8 mouse cellular contexts compared by ENCODE assay signal in the genomic region with DNA sequence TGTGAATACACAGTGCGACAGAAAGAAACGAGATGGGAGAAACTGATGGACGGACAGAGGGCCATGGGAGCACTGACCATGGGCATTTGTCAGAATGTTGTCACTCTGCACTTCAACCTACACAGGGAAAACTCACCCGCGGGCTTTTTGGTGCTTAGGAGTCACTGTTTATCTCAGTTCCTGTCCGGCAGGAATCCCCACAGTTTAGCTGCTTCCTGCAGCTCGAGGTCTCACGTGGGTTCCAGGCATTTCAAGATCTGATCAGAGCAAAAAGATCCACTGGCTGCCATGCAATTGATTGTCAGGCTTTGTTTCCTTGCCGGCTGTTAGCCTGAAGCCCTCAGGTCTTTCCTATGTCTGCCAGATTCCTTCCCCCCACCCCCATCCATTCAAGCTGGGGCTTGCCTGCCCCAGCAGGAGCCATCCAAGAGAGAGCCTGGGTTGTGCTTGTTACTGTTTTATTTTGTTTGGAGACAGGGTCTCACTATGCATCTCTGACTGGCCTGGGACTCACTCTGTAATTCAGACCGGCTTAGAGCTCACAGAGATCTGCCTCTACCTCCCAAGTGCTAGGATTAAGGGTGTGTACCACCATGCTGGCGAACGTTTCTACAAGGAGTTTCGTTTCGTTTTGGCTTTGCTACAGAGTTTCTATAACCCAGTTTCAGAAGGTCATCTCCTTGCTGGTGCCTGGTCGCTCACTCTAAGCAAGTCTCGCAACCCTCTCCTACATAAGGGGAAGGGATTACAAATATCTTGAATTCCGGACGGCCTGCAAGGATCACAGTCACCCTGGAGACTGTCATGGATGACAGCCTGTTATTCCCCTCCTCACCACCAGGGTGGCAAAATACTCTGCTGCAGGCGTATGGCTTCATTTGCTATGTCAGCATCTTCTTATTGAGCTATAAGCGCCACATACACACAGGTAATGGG. TPM values are rescaled to one million over a fixed set of nuclear protein-coding genes. Genes with fewer than 3 reads are reported as not detected.
DNase-seq lines count a peak whose midpoint lies in the region; ATAC-seq and TF ChIP-seq lines count a peak whose summit lies in the region.

No protein-coding gene starts in this region.

- H3K9ac ChIP-seq in hindbrain, embryonic 12.5 days: no peak overlapping the region; the same call in 1 of the 2 replicates
- H3K9ac ChIP-seq in liver, embryonic 14.5 days (replicated peaks): no peak overlapping the region; the same call in 1 of the 2 replicates

- 34% methylated on average over 20 of the region's 20 CpGs for WGBS in hindbrain, embryonic 12.5 days
- WGBS in liver, embryonic 14.5 days (ENCODE audit: insufficient replicate concordance): 29% methylated on average over 20 of the region's 20 CpGs

- H3K27me3 ChIP-seq in hindbrain, embryonic 12.5 days: no peaks in the 10 kb centered on the region
- no peaks in the 10 kb centered on the region for H3K27me3 ChIP-seq in liver, embryonic 14.5 days (ENCODE audit: control insufficient read depth, insufficient read depth, low read length)

- H3K4me1 ChIP-seq in hindbrain, embryonic 12.5 days: peaks cover 5% of the 10 kb centered on the region
- H3K4me1 ChIP-seq in liver, embryonic 14.5 days (replicated peaks; ENCODE audit: control insufficient read depth in 2 of 2, insufficient read depth in 2 of 2, low read length in 1 of 2): peaks cover 0 to 12% of the 10 kb centered on the region in 2 experiments; a peak in 2 of 4 replicates

- no peak for TF ChIP-seq EP300 in liver, embryonic 14.5 days (IDR thresholded peaks at IDR 0.05; ENCODE audit: low read depth)

- ATAC-seq in erythroid progenitor cell, adult 5-6 weeks (replicated peaks; ENCODE audit: low FRiP score, poor library complexity, severe bottlenecking): peak; percentile 90
- no peak for ATAC-seq in hindbrain, embryonic 12.5 days (ENCODE audit: low FRiP score)
- no peak for ATAC-seq in liver, embryonic 14.5 days (ENCODE audit: insufficient read depth)

- H3K36me3 ChIP-seq in hindbrain, embryonic 12.5 days: no peaks in the 10 kb centered on the region
- no peaks in the 10 kb centered on the region for H3K36me3 ChIP-seq in liver, embryonic 14.5 days (replicated peaks; ENCODE audit: control insufficient read depth, insufficient read depth, low read depth)

- intact Hi-C loops in heart, postnatal 25 days (cut with DNase I): no loop called here

- H3K9me3 ChIP-seq in hindbrain, embryonic 12.5 days (replicated peaks): no peaks in the 10 kb centered on the region
- H3K9me3 ChIP-seq in liver, embryonic 14.5 days (ENCODE audit: control insufficient read depth, low read length): no peaks in the 10 kb centered on the region

- TF ChIP-seq CTCF in liver, embryonic 14.5 days (IDR thresholded peaks at IDR 0.05; ENCODE audit: low read depth): peak; percentile 88

- H3K4me3 ChIP-seq in hindbrain, embryonic 12.5 days: peak overlapping the region; percentile 20
- peak overlapping the region; percentile 48 to 69 for H3K4me3 ChIP-seq in liver, embryonic 14.5 days (ENCODE audit: insufficient read depth in 1 of 2, low read depth in 2 of 2, low read length in 2 of 2)

- no peak overlapping the region for H3K27ac ChIP-seq in hindbrain, embryonic 12.5 days
- no peak overlapping the region for H3K27ac ChIP-seq in liver, embryonic 14.5 days

- DNase-seq in heart, adult 11 months: peak; percentile 93
- DNase-seq in heart, postnatal 25 days (ENCODE audit: low spot score): no peak
- DNase-seq in Muller cell, postnatal 12 days (ENCODE audit: inconsistent ontology term): peak; percentile 56
- DNase-seq in liver, embryonic 14.5 days (ENCODE audit: low read depth in 3 of 3, low spot score in 3 of 3): no peak
- peak; percentile 73 for DNase-seq in naive thymus-derived CD4-positive, alpha-beta T cell, adult 2 months (ENCODE audit: low read depth)
- no peak for DNase-seq in urinary bladder, adult 2 months (ENCODE audit: low spot score)

- H3K4me2 ChIP-seq in hindbrain, embryonic 12.5 days (replicated peaks): peak overlapping the region; percentile 37
- peak overlapping the region; percentile 58 for H3K4me2 ChIP-seq in liver, embryonic 14.5 days (ENCODE audit: low read depth)

RNA-seq across cellular contexts. Expression of gene Atp2a3, which starts 20.5 kb away (rescaled TPM):
- total RNA-seq in heart, postnatal 25 days (2021): 10 to 100 TPM; 11.5 to 12.2 TPM
- 19.8 and 20.5 TPM in 2 replicates for total RNA-seq in erythroid progenitor cell, adult 5-6 weeks (2015; ENCODE audit: low replicate concordance)
- total RNA-seq in erythroid progenitor cell, adult 5-6 weeks (2017; ENCODE audit: low replicate concordance): 11.1 and 15.1 TPM in 2 replicates
- polyA plus RNA-seq in hindbrain, embryonic 12.5 days (2016; fragmentation: Nextera tagmentation; extraction: Ambion mirVana): 2.2 and 2.4 TPM in 2 replicates
- 6.4 TPM in 2 replicates for polyA plus RNA-seq in liver, embryonic 14.5 days (2012; rRNA removed)
- polyA plus RNA-seq in liver, embryonic 14.5 days (2014; fragmentation: Nextera tagmentation; extraction: Ambion mirVana): 6.7 and 7.7 TPM in 2 replicates
- polyA plus RNA-seq in urinary bladder, adult 2 months (2012; rRNA removed): 24.7 and 35.1 TPM in 2 replicates

RNA-seq across cellular contexts. Expression of gene P2rx1, which starts 58.4 kb away (rescaled TPM):
- under 1 TPM; 0.29 to 0.50 TPM for total RNA-seq in heart, postnatal 25 days (2021)
- 1.1 and 3.4 TPM in 2 replicates for total RNA-seq in erythroid progenitor cell, adult 5-6 weeks (2015; ENCODE audit: low replicate concordance)
- 0.45 and 0.51 TPM in 2 replicates for total RNA-seq in erythroid progenitor cell, adult 5-6 weeks (2017; ENCODE audit: low replicate concordance)
- 0.81 and 1.2 TPM in 2 replicates for polyA plus RNA-seq in hindbrain, embryonic 12.5 days (2016; fragmentation: Nextera tagmentation; extraction: Ambion mirVana)
- 4.6 and 5.3 TPM in 2 replicates for polyA plus RNA-seq in liver, embryonic 14.5 days (2012; rRNA removed)
- polyA plus RNA-seq in liver, embryonic 14.5 days (2014; fragmentation: Nextera tagmentation; extraction: Ambion mirVana): 6.8 and 9.0 TPM in 2 replicates
- polyA plus RNA-seq in urinary bladder, adult 2 months (2012; rRNA removed): 542 and 648 TPM in 2 replicates

Comparison
In these comparisons a context has a peak if more than half of its experiments do, and no peak if none do; other contexts are left out.
1. DNase-seq: peak in heart, adult 11 months (single experiment), Muller cell, postnatal 12 days (single experiment) and naive thymus-derived CD4-positive, alpha-beta T cell, adult 2 months (single experiment); none in heart, postnatal 25 days (single experiment), liver, embryonic 14.5 days (0 of 3) and urinary bladder, adult 2 months (single experiment).
2. RNA of gene P2rx1, which starts 58.4 kb away (polyA plus RNA-seq): 542 to 648 TPM in urinary bladder, adult 2 months; 4.6 to 9.0 TPM in liver, embryonic 14.5 days and 0.81 to 1.2 TPM in hindbrain, embryonic 12.5 days; every median in the first group is over 10 times any median in the second.